Mouse (Mus musculus) megakaryocyte progenitor cell, adult 5-6 weeks (primary cell): ENCODE measurements around the gene Ccdc85c. TPM values are rescaled to one million over a fixed set of nuclear protein-coding genes. Genes with fewer than 3 reads are reported as not detected.

Experiments
- ATAC-seq: replicated peaks from 2 replicates; pipeline ENCODE4 v1.8.0; 2016; ENCODE audit warnings: mild to moderate bottlenecking, moderate TSS enrichment, inconsistent platforms; ENCODE audit not compliant: poor library complexity
- total RNA-seq, 2 experiments: library from RNA; stranded (forward) in 1 of 2; stranded (reverse) in 1 of 2; fragments of 157-497, 149-512 nt in 1 of 2; fragments of 200-1000 nt in 1 of 2; gene quantifications; 2 replicates each; pipeline versions ENCODE4 v1.2.3 to v1.2.4; 2015 to 2017

Gene Ccdc85c
- total RNA-seq, 2 experiments from 2014 or later = 0.46 to 0.64 TPM

- ATAC-seq = no peak
Measured at GRCm38 (mm10) chr12:108301006-108301405, 25.8 kb upstream of the Ccdc85c start.

- ATAC-seq = peak; percentile 53; the same call in 1 of the 2 replicates
Measured at GRCm38 (mm10) chr12:108297033-108297432, 21.8 kb upstream of the Ccdc85c start.

DNA sequence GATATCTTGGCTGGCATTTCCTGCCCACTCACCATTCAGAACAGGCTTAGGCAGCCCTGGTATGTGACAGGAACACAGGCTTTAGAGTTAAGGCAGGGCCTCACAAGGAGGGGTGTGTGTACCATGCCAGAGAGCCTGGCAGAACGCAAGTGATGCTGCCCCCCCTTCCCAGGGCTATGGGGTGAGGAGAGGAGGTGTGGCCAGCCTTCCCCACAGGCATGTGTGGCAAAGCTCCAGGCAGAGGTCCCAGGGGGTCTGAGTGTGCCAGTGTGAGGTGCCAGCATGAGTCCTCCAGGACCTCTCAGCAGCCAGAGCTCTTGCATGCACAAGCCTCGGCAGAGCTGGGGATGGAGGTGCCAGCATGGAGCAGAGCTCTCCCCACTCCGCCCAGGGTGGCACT, 19.4 kb upstream of the Ccdc85c start:
- ATAC-seq = no peak

GRCm38 (mm10) chr12:108292957-108293356, 17.7 kb upstream of the Ccdc85c start:
- peak; percentile 88 for ATAC-seq

- ATAC-seq = peak; percentile 69
Measured at GRCm38 (mm10) chr12:108292419-108292818, 17.2 kb upstream of the Ccdc85c start.

GRCm38 (mm10) chr12:108288127-108288880, 13.1 kb upstream of the Ccdc85c start:
- ATAC-seq = no peak

DNA sequence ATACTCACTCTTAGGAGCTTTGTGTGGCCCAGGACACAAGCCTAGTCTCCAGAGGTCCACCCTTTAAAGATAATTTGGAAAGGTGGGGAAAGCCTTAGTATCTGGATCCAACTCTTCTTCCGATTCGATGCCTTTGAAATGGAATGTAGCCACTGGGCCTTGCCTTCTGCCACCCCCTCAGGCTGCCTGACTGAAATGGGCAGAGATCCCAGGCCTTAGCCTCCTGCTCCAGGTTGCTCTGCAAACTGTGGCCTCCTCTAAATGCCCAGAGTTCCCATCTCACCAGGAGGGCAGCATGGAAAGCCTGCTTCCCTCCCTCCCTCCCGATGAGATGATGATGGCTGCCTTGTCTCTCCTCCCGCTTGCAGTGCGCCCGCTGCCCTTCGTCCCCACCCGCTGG, 11.8 kb upstream of the Ccdc85c start:
- ATAC-seq = no peak

DNA sequence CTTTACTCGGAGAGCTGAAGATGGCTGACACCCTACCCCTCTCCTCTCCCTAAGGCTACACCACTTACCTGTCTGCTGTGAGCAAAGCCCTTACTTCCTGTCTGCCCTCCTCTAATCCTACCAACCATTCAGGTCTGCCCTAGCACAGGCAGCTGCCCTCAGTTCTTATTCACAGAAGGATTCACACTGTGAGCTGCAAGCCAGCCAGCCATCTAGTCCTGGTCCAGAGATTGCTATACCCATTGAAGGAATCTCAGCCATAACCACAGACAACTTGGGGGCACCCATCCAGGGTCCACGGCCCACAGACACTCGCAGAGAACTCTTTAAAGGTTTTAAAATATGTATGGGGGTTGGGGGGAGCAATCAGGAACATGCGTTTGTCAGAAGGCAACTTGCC, 11.2 kb upstream of the Ccdc85c start:
- no peak for ATAC-seq

DNA sequence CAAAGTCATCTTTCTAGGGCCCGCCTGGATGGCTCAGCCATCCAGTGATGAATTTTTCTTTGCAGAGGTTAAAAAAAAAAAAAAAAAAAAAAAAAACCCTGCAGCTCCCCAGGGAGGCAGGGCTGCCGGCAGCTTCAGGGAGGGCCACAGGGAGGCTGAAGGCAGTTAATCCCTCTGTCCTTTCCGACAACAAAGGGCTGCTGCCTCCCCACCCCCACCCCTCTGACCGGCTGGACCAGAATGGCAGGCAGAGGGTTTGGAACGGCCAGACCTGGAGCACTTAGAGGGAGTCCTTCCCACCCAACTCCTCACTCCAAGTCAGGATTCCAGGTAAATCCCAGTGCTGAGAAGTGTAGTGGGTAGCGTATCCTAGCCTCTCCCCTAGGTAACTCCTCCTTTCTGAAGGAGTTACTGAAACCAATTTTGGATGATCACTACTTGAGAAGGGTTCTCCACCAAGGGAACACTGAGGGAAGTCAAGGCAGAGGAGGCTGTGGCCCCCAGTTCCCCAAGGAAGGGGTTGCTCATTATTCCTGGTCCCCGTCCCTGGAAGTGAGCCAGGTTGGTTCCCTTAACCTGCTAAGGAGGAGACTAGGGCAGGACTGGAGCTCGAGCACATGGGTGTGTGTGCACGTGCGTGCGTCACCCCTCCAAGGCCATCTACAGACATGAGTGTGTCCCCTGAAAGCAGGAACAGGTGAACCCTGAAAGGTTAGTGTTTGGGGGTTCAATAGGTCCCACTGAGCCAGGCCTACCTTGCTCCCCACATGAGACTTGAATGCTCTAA, 10.2 kb upstream of the Ccdc85c start:
- ATAC-seq = no peak

GRCm38 (mm10) chr12:108284455-108285224, 9.4 kb upstream of the Ccdc85c start:
- no peak for ATAC-seq

DNA sequence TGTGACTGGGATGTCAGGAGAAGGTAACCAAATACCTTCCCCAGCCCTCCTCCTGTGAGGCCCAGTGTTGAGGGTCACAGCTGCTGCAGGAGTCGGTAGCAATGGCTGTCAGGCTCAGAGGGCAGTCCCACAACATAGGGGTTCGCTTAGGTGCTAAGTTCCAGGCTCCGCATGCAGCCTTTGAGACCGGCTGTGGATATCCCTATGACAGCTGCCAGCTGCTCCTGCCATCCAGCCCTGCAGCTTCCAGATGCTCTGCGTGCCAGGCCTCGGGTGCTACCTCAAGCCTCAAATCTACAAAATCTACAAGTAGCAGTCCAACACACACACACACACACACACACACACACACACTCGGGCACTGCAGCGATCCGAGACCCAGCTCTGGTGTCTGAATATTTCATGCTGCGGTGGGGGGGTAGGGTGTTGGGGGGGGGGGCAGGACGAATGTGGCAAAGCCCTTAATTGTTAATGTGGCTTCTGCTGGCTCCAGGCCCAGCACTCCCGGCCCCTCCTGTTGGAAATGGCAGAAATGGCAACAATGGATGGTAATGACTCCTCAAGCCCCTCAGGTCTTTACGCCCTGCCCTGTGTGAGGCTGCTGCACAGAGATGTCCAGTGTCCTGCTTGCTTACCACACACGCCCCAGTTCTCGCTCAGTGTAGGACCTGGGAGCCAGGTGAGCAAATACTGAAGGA, 3.1 kb upstream of the Ccdc85c start:
- no peak for ATAC-seq

- ATAC-seq = no peak
Measured at GRCm38 (mm10) chr12:108277341-108277841, 2.2 kb upstream of the Ccdc85c start.

- peak; percentile 9; the same call in 1 of the 2 replicates for ATAC-seq
Measured at GRCm38 (mm10) chr12:108275920-108276822, 946 bp upstream of the Ccdc85c start.

DNA sequence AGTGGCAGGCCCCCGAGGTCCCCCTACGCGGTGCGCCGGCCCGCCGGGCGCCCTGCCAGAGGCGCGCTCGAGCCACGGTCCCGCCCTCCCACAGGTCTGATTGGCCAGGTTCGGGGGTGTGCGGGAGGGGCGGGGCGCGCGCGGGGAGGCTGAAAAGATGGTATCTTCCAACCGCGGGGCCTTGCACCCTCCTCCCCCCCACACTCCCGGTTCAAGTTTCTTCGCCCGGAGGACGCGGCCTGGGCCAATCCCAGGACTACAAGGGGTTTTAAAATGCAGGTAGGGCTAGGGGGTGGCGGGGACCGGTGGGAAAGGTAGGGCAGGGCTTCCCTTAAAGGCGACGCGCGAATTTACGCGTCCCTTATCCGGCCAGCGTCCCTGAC, 274 bp upstream of the Ccdc85c start:
- ATAC-seq = peak; percentile 79

DNA sequence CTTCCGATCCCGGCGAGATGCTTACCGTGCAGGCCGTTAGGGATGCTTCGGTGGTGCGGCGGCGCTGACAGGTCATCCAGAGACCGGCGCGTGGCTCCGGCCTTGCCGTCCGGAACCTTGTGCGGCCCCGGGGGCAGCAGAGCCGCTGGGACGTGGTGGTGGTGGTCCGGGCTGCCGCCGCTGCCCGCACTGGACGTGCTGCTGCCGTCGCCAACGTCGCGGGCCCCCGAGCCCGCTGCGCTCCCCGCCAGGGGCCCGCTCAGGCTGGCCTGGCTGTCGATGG, 971 bp downstream of the Ccdc85c start:
- ATAC-seq = no peak

GRCm38 (mm10) chr12:108273466-108274312, 1.5 kb downstream of the Ccdc85c start:
- no peak for ATAC-seq

- no peak for ATAC-seq
Measured at GRCm38 (mm10) chr12:108272143-108272635, 3.0 kb downstream of the Ccdc85c start.

DNA sequence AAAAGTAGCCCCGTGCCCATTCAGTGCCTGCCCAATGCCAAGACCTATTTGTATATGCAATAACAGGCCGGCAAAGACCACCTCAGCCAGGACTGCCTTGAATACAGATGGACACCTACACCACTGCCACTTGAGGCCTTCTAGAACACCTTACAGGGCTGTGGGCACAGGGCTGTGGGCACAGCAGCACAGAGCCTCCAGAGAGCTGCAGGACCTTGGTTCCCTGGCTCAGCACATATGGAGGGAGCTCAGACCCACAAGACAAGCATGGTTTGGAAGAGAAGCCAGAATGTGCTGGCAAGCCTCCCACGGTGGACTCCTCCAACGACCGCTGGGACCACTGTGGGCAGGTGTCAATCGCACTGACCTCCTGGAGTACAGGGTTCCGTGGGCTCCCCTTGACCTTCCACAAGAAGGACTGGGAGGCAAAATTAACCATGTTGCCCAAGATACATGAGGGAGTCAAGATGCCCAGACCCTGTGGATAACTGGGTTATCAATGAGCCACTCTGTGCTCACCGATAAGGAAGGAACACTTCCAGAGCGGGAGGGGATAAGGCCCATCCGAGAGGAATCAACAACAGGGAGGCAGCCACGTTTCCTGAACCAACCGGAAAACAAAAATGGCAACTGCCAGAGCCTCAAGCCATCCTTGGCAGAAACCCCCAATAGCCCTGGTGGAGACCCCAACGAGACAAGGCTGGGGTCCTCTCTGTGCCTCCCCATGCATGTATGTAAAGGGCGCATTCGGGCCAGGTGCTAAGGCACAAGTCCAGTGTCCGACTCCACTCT, 3.7 kb downstream of the Ccdc85c start:
- no peak for ATAC-seq
